Mouse (Mus musculus): ENCODE results near the gene Cnmd.

DNA sequence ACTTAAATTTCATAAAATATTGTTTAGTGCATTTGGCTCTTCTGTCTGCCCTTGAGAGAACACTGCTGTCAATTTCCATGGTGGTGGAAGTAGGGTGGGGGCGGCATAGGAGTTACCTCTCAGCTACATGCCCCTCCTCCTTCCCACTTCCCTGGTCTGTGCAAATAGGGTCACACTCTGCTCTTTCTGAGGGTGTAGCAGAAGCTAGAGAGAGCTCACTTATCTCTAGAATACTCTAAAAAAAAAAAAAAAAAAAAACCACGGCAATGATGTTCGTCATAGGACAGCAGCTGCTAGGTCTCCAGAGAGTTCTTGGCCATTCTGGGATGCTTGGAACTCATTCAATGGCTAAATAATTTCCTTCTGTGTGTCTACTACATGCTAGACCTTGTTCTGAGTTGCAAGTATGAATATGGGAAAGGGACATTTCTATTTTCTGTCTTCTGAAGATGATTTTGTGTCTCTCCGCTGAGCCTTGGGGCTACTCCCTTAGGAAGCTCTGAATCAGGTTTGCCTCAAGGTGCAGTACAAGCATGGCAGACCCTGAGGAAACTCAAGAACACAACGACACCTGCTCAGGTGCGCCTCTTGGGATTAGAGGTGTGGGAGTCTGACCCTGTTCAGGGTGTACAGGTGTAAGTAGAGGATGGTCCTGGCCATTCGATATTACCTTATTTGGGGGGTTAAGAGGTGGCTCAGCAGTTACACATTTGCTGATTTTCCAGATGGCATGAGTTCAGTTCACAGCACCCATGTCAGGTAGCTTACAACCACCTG is 28.3 kb upstream of the Cnmd start:
- TF ChIP-seq CTCF (IDR thresholded peaks at IDR 0.05; ENCODE audit: low read depth), result no peak
- no peak for TF ChIP-seq EP300 (IDR thresholded peaks at IDR 0.05; ENCODE audit: low read depth)
